Comparison of ENCODE assay signal across 10 mouse cellular contexts in the genomic region with DNA sequence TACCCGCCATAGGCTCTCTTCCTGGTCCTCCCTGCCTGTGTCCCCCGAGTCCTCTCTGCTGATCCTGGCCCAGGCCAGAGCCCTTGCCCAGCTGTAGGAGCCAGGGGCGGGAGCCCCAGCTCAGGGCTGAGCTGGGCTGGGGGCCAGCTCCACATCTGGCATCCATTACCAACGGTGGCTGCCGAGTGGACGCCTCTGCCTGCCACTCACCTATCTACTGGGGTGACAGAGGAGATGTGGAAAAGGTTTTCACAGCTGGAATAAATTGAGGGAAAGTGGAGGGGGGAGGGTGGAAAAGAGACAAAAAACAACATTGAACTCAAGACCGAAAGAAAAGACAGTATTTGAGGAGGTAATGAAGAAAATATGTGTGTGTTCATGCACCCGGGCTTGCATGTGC. TPM values are rescaled to one million over a fixed set of nuclear protein-coding genes. Genes with fewer than 3 reads are reported as not detected.
DNase-seq lines count a peak whose midpoint lies in the region; ATAC-seq and TF ChIP-seq lines count a peak whose summit lies in the region.
"Had no signal": no experiment of that assay in that cellular context is flagged by ENCODE, and none has a peak within 500 bp of the region (broad histone marks: within the 10 kb centered on the region; RNA-seq: fewer than 3 reads in every experiment).

No protein-coding gene starts in this region.

- 51% methylated on average over 8 of the region's 8 CpGs for WGBS in intestine, embryonic 15.5 days
- 56% methylated on average over 8 of the region's 8 CpGs for WGBS in intestine, postnatal 0 days
- 20% methylated on average over 8 of the region's 8 CpGs for WGBS in embryonic facial prominence, embryonic 15.5 days
- 8% methylated on average over 8 of the region's 8 CpGs for WGBS in limb, embryonic 13.5 days

- no peaks in the 10 kb centered on the region for H3K27me3 ChIP-seq in intestine, embryonic 15.5 days (replicated peaks)
- no peaks in the 10 kb centered on the region for H3K27me3 ChIP-seq in intestine, postnatal 0 days (replicated peaks; ENCODE audit: control insufficient read depth, insufficient read depth, low read length)
- 0 out of 2 replicates have a peak, but pooled peaks cover 3% of the 10 kb centered on the region for H3K27me3 ChIP-seq in embryonic facial prominence, embryonic 15.5 days
- H3K27me3 ChIP-seq in limb, embryonic 13.5 days, result 0 out of 2 replicates have a peak, but pooled peaks cover 3% of the 10 kb centered on the region

- H3K36me3 ChIP-seq in intestine, embryonic 15.5 days, result no peaks in the 10 kb centered on the region
- H3K36me3 ChIP-seq in intestine, postnatal 0 days (ENCODE audit: control insufficient read depth, insufficient read depth), result no peaks in the 10 kb centered on the region; the same call in 1 of the 2 replicates
- no peaks in the 10 kb centered on the region for H3K36me3 ChIP-seq in embryonic facial prominence, embryonic 15.5 days
- H3K36me3 ChIP-seq in limb, embryonic 13.5 days, result no peaks in the 10 kb centered on the region
- H3K36me3 ChIP-seq: G1E had no signal

- peak; percentile 72 for DNase-seq in adipocyte (ENCODE audit: low spot score)
- DNase-seq in yolk sac, embryonic 10.5 days (ENCODE audit: low spot score), result no peak
- no peak for DNase-seq in cerebellum, postnatal 4 days (ENCODE audit: low spot score in 2 of 2)
- DNase-seq: kidney, adult 18-20 months had no signal

- H3K9ac ChIP-seq in intestine, embryonic 15.5 days, result no peak overlapping the region
- no peak overlapping the region for H3K9ac ChIP-seq in intestine, postnatal 0 days (ENCODE audit: low read depth, low read length)
- H3K9ac ChIP-seq in embryonic facial prominence, embryonic 15.5 days, result no peak overlapping the region
- H3K9ac ChIP-seq in limb, embryonic 13.5 days, result no peak overlapping the region

- H3K4me2 ChIP-seq in intestine, embryonic 15.5 days (replicated peaks), result no peak overlapping the region
- no peak overlapping the region for H3K4me2 ChIP-seq in intestine, postnatal 0 days (replicated peaks; ENCODE audit: low read depth)
- 0 out of 2 replicates have a peak overlapping the region, but pooled peaks have one; percentile 17 for H3K4me2 ChIP-seq in embryonic facial prominence, embryonic 15.5 days (replicated peaks)
- peak overlapping the region; percentile 42 for H3K4me2 ChIP-seq in limb, embryonic 13.5 days (replicated peaks)

- no peak for ATAC-seq in intestine, embryonic 15.5 days
- ATAC-seq in intestine, postnatal 0 days, result no peak
- peak; percentile 86 for ATAC-seq in embryonic facial prominence, embryonic 15.5 days (ENCODE audit: insufficient number of reproducible peaks, low FRiP score, low TSS enrichment, low read depth)
- peak; percentile 91 for ATAC-seq in limb, embryonic 13.5 days (ENCODE audit: low FRiP score, low read depth)

- H3K27ac ChIP-seq in intestine, embryonic 15.5 days, result 0 out of 2 replicates have a peak overlapping the region, but pooled peaks have one; percentile 72
- no peak overlapping the region for H3K27ac ChIP-seq in intestine, postnatal 0 days (ENCODE audit: low read depth, low read length)
- 0 out of 2 replicates have a peak overlapping the region, but pooled peaks have one; percentile 18 for H3K27ac ChIP-seq in embryonic facial prominence, embryonic 15.5 days (replicated peaks)
- peak overlapping the region; percentile 90 for H3K27ac ChIP-seq in limb, embryonic 13.5 days

- no peak for TF ChIP-seq CTCF in intestine, postnatal 0 days (IDR thresholded peaks at IDR 0.05; ENCODE audit: low read depth)

- peaks cover 26% of the 10 kb centered on the region for H3K4me1 ChIP-seq in intestine, embryonic 15.5 days (replicated peaks)
- peaks cover 9% of the 10 kb centered on the region; the same call in 1 of the 2 replicates for H3K4me1 ChIP-seq in intestine, postnatal 0 days (replicated peaks; ENCODE audit: control insufficient read depth, insufficient read depth, low read length)
- peaks cover 24% of the 10 kb centered on the region for H3K4me1 ChIP-seq in embryonic facial prominence, embryonic 15.5 days
- H3K4me1 ChIP-seq in limb, embryonic 13.5 days, result peaks cover 46% of the 10 kb centered on the region

- H3K9me3 ChIP-seq in intestine, embryonic 15.5 days, result no peaks in the 10 kb centered on the region
- H3K9me3 ChIP-seq in intestine, postnatal 0 days (ENCODE audit: control insufficient read depth), result no peaks in the 10 kb centered on the region
- no peaks in the 10 kb centered on the region for H3K9me3 ChIP-seq in embryonic facial prominence, embryonic 15.5 days (replicated peaks)
- no peaks in the 10 kb centered on the region for H3K9me3 ChIP-seq in limb, embryonic 13.5 days

- no peak overlapping the region for H3K4me3 ChIP-seq in intestine, embryonic 15.5 days (replicated peaks)
- no peak overlapping the region for H3K4me3 ChIP-seq in intestine, postnatal 0 days (ENCODE audit: low read depth, low read length)
- H3K4me3 ChIP-seq in embryonic facial prominence, embryonic 15.5 days (replicated peaks), result no peak overlapping the region
- H3K4me3 ChIP-seq in limb, embryonic 13.5 days, result no peak overlapping the region

RNA-seq across cellular contexts. Expression of a gene that starts 49.3 kb away (rescaled TPM):
- polyA plus RNA-seq in intestine, embryonic 15.5 days (2015; fragmentation: Nextera tagmentation; extraction: Ambion mirVana), result not detected in 2 replicates
- not detected in 2 replicates for polyA plus RNA-seq in intestine, postnatal 0 days (2015; fragmentation: Nextera tagmentation; extraction: Ambion mirVana)
- polyA plus RNA-seq in embryonic facial prominence, embryonic 15.5 days (2015; fragmentation: Nextera tagmentation; extraction: Ambion mirVana), result not detected in 2 replicates
- polyA plus RNA-seq in limb, embryonic 13.5 days (2015; fragmentation: Nextera tagmentation; extraction: Ambion mirVana), result not detected in 2 replicates
- polyA plus RNA-seq: G1E; liver, adult 2 months had no signal

Comparison
In these comparisons a context has a peak if more than half of its experiments do, and no peak if none do; other contexts are left out.
1. ATAC-seq: peak in embryonic facial prominence, embryonic 15.5 days (single experiment) and limb, embryonic 13.5 days (single experiment); none in intestine, embryonic 15.5 days (single experiment) and intestine, postnatal 0 days (single experiment).
2. H3K4me2 ChIP-seq: peak in embryonic facial prominence, embryonic 15.5 days (single experiment) and limb, embryonic 13.5 days (single experiment); none in intestine, embryonic 15.5 days (single experiment) and intestine, postnatal 0 days (single experiment).